Mouse (Mus musculus) heart, adult 9 months (tissue): ENCODE data around the gene Spr.
"Not testable (repeated sequence)": the region's sequence is repeated elsewhere in the genome, so short reads cannot be mapped to it uniquely, and the experiment has no call there.

Source experiments
- DNase-seq, 2 experiments: peaks; one replicate each; pipeline ENCODE4 v3.0.0; 2022; ENCODE audit warnings: low spot score in 2 of 2

Spr gene

DNA sequence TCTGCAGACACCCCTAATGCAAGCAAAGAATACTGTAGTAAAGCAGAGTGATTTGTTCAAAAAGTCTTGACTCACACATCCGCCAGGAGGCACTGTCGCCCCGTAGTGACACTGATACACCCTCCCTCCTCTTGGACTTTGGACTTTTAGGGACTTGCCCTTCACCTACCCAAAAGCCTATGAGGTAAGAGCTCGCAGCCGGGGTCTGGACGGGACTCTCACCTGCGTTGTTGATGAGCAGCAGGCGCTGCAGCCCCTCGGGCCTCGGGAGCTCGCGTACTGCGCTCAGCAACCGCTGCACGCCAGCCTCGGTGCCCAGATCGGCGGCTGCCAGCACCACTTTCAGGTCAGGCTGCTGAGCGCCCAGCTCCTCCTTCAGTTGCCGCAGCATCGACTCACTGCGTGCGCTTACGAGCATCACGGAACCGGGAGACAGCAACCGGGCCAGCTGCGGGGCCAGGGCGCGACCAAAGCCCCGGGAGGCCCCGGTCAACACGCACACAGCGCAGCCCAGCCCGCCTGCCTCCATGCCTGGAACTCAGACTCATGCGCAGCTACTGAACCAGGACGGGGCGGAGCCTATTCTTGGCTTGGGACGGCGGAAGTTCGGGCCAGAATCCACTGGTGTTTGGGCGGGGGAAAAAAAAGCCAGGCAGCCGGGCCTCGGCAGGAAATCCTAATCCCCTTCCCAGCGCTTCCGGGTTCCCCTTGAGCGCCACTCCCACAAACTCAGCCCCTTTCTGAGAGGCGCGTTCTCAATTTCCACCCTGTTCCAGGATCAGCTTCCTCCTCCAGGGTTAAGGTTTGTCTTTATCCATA lies at the start of gene Spr:
TSS of gene Spr (minus strand) at position 550 of the 819 bp plus-strand sequence.
- DNase-seq, result peak; percentile 96

DNA sequence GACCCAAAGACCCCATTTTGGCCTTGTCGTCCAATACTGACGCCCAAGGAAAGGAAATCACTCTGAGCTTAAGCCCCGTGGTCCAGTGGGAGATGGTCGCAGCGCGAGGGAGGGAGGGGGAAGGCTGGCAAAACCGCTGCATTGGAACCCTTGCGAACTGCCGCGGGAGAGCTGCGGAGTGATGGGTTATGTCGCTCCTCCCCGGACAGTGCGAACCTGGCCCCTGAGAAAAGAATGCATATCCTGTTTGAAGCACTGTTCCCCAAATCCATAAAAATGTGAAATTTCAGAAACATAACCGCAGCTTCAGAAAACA lies 49.1 kb upstream of the Spr start:
- no peak for DNase-seq

DNA sequence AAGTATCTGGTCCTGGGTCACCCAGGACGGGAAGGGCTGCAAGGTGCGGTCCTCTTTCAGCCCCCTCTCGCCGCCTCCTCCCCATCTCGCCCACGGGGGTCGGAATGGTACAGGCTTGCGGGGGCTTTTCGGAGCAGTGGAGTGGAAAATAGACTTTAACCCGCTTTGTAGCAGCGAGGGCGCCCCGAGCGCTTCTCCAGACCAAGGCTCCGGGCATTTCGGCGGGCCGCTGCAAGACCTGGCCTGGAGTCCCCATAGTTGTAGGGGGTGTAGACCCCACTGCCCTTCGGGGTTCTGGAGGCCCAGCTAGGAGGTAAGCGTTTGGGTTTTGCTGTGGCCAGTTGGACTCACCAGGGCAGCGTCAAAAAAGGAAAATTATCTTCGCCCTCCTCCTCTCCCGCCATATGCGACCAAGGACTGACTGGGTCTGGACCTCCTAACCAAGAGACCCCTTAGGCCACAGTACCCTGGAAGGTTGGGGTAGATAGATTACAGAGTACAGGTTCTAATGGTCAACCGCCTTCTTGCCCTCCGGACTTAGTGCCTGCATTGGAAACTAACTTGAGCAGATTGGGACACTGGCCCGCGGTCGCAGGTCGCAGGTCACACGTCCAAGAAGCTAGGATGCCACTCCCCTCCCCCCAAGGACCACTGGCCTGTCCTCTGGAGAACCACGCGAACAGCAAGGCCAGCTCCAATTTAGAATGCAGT lies 48.6 kb upstream of the Spr start:
- DNase-seq, result no peak

DNA sequence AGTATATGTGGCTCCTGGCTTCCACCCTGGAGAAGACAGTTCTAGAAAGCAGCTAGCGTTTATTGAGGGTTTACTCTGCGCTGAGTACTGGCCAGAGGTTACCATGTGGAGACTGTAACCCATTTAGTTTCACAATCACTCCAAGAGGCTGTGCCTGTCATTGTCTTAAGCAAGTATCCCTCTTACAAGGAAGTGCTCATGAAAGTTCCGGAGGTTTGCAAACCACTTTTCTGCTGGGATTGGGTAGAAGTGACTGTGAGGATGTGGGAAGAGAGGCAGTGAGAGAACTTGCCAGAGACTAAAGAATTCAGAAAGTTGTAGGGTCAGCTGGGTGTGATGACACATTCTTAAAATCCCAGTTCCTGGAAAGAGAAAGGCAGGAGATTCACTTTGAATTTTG lies 46.4 kb upstream of the Spr start:
- DNase-seq, result no peak

DNA sequence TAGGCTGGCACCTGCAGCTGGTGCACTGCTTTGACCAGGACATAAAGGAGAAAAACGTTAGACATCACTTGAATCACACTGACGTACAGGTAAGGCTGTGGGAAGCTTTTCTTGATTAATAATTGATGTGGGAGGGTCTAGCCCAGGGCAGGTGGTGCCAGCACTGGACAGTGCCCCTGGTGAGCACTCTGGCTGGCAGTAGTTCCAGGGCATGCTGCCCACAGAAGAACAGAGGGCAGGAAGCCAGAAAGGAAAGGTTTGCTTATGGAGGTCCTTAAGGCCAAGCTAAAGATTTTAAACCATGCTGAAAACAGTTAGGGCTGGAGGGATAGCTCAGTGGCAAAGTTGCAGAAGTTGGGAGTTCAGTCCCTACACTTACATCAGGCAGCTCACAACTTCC lies 42.5 kb upstream of the Spr start:
- DNase-seq, result no peak

DNA sequence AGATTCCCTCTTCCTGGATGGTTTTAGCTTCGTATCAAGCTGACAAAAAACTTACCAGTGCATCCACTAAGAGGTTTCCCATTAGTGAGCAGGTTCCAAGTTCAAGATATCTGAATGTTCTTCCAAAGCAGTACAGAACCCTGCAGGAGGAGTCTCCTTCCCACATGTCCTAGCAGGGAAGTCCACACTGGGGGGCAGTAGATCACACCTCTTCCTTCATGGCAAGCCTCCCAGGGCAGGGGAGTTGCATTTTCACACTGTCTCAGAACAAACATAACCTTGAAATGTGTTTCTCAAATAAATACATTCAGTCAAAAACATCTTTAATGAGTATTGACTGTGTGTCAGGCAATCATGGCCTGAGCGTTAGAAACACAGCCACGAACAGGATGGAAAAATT lies 42.0 kb upstream of the Spr start:
- no peak for DNase-seq

DNA sequence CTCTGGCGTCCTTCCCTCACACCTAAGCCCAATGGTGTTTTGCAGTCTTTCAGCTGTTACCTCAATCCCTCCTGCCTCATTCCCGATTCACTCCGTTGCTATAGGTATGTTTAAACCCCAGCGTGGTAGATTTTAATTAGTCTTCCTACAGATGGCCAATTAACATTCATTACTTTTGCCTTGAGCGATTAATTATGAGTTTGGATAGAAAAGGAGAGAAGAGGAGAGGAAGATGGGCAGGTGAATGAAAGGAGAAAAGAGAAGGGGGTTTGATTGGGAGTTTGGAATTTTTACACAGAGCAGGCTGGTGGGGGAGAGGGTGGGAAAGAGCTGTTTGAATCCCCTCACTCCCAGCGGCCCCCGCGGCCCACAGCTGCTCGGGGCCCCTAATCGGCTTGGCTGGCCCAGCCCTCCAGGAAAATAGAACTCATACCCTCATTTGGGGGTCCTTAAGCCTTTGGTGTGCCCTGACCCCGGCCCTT lies 27.9 kb upstream of the Spr start:
- no peak for DNase-seq

DNA sequence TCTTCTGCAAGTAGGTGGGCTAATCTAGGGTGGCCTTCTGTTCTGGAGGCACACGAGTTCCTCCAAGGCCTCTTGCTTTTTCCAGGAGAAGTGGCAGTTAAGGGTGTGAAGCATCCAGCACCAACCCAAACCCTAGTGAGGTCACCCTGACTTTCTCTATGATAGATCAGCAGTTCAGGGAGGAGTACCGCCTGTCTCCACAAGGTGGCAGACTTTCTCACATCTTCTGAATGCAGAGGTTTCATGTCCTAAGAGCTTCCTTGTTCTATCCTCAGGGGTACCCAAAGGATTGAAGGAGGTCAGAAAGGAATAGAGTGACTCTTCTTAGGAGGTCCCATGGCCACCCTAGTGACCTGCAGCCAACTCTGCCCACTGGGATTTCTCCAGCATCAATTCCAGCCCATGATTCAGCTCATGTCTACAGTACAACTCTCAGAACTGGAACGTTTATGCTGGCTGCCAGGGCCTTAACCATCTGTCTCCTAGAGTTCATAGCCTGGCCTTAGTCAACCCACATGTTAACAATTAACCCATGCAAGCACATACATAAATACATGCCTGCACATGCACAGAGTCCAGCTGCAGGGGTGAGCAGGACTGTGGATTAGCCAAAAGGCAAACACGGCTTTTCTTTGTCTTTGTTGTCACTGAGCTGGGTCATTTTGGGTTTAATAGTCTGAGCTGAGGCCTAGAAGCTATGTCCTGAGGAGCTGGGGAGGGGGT lies 22.8 kb upstream of the Spr start:
- DNase-seq, result peak; percentile 17 to 61

DNA sequence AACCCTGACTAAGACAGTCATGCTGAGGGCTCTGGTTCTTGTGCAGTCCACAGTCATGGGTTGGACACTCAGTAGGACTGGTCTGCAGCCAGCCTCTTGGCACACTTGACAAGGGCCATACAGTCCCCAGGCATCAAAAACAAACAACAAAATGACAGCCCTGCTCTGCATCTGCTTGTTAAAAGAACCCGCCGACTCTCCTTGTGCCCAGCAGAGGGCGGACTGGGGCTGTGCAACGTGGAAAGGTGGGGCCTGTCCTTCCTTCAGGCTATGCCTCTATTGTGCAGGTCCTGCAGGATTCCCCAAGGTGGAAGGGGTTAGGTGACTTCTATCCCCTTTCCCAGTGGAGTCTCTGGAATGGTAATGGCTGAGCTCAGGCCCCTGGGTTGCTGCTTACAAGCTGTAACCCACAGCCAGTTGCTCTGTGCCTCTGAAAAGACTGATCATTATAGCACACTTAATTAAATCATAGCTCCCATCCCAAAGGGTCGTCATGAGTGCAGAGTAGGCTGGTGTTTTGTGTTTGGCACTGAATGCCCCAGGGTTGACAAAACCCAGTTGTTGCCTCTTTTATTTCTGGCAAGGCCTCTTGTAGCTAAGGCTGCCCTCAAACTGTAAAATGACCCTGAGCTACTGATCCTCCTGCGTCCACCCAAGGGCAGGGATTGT lies 21.7 kb upstream of the Spr start:
- DNase-seq, result peak in 1 of 2 experiments; percentile 25

DNA sequence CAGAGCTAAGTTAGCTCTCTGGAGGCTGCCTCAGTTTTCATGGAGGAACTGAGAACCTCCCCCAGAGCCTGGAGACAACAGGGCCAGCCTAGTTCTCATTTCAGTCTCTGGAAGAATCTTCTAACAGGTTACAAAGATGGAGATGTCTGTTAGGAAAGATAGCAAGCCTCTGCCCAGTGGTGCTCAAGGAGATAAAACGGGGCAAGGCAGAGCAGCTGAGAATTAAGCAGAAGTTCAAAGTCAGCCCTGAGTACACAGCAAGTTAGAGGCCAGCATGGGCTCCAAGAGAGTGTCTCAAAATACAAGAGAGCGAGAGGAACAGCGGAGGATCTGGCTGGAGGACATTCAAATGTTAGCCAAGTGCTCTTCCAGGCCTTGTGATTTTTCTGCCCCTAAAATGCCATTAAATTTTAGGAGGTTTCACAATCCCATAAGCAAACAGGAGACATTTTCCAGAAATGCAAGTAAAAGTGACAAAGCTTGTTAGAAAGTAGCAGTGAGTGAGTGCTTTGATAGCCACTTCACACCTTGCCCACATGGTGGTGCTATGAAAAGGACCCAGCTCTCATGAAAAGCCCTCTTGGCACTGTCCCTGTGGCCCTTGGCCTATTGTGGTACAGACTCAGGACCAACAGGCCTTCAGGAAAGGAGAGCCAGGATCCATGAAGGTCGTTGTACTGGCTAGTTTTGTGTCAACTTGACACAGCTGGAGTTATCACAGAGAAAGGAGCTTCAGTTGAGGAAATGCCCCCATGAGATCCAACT lies 20.7 kb upstream of the Spr start:
- DNase-seq, result not testable (repeated sequence)

DNA sequence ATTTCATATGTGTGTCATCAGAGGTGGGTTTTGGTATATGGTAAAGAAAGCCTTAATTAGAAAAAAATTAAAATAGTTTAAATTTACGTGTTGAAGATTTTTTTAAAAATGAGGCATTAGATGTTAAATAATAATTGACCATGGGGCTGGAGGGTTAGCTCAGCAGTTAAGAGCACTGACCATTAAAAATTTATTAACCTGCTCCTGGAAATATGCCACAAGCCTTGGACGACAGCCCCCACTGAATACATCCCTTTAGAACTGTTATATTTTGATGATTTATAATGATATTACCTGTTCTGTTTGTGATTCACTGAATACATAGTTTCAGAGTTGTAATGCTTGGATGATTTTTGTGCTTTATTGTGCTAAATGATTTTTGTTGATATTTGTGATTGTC lies 19.0 kb upstream of the Spr start:
- not testable (repeated sequence) for DNase-seq

DNA sequence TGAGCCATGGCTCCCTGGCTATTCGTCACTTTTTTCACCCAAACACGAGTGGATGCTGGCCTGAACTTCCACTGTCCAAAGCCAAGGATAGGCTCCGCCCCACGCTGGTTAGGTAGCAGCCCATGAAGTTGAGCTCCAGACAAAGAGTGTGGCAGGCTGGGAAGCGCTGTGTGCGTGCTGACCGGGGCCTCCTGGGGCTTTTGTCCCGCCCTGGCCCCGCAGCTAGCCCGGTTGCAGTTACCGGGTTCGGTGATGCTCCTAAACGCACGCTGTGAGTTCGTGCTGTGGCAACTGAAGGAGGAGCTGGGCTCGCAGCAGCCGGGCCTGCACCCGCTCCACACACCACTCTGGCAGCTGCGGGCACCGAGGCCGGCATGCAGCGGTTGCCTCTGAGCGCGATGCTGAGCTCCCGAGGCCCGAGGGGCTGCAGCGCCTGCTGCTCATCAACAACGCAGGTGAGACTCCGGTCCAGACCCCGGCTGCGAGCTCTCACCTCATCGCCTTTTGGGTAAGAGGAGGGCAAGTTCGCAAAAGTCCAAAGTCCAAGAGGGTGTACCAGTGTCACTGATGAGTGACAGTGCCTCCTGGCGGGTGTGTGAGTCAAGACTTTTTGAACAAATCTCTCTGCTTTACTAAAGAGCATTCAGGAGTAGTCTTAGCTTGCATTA lies 17.4 kb upstream of the Spr start:
- DNase-seq, result peak; percentile 41 to 50

DNA sequence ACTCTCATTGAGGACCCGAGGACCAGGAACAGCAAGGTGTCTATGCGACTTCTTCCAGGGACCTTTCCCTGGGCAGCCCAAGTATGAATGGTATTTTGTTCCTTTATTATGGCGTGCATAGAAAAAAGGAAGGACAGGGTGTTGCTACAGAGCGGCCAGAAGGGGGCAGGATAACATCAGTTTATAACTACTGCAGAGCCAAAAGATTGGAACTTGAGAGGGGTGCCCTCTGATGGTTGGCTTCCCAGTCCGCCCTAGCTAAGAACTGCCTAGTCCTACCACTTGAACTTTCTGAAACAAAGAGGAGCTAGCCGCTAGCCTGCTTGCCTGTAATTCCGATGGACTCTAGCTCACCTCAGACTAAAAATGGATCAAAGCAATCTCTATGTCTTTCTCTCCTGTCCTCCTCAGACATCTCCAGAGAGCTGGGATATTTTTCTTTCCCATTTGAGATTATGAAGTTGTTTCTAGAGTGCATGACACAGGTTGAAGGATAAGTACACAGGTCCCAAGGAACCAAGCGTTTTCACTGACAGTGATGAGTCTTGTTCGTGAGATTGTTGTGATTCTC lies 16.5 kb upstream of the Spr start:
- DNase-seq, result peak; percentile 63 to 71

DNA sequence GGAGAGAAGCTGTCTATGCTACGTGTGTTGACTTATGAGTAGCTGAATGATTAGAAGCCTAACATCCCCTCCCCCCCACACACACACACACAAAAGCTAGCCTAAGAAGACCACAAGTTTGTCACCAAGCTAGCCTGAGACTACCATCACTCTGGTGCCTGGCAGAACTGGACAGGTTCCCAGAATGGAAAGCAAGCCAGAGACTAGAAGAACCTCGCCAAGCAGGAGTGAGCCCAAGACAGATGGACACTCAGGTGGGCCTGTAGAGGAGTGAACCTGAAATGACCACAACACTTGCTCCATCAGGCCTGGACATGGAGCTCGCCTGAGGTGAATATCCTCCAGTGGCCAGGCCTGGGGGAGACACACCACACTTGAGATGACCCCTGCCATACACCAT lies 12.8 kb upstream of the Spr start:
- no peak for DNase-seq

DNA sequence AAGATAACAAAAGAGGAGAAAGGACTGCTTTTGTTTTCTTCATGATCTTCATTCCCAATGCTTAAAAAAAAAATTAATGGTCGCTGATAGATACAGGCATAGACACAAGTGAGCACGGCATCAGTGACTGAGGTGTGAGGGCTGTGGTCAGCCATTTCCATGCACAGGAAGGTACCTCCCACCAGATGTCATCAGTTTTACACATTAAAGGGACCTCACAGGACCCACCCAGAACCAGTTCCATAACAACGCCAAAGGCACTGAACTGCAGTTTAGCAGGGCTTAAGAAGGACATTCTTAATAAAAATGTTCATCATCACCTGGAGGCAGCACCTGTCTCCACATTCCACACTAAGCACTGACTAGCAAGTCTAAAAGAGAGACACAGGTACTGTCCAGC lies 10.1 kb upstream of the Spr start:
- no peak for DNase-seq

DNA sequence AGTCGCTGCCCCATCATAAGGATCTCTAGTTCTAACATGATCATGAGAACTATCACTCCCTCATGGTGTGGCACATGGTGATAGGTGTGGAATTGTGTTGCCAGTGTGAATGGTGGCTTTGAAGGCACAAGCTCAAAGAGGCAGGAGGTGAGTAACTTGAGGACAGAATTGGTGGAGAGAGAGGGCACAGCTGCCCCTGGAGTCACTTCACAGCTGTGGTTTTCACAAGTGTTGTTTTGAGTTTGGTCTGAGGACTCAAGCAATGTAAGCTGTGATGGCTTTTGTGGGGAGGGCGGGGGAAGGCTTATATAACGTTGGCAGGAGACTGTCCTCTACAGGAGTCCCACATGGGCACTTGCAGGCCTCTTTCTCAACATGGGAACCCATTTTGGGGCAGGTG lies 6.9 kb upstream of the Spr start:
- no peak for DNase-seq

DNA sequence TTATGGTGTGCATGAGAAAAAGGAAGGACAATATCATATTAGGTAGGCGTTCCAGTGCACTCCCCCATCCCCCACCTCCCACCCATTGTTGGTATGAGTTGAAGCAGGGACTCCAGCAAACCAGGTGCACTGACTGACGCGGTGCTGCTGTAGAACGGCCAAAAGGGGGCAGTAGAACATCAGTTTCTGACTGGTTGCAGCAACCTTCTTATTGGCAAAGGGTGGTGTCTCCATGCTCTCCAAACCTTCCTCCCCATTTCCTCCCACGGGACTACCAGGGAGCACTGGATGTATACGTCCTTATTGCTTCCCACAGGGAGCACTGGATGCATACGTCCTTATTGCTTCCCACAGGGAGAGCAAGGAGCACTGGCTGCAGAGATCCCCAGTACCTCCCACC lies 3.4 kb upstream of the Spr start:
- DNase-seq, result peak; percentile 42 to 46

DNA sequence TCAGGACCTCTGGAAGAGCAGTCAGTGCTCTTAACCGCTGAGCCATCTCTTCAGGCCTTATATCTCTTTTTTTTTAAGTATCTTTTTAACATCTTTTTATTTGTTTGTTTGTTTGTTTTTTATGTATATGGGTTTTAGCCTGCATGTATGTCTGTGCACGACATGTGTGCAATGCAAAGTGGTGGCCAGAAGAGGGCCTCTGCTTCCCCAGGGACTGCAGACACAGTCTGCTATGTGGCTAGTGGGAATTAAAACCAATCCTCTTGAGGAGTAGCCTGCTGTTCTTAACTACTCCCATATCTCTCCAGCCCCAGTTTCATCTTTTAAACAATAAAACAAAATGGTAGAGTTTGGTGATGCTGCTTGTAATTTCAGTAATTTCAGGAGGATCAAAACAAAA lies 2.0 kb upstream of the Spr start:
- no peak for DNase-seq

DNA sequence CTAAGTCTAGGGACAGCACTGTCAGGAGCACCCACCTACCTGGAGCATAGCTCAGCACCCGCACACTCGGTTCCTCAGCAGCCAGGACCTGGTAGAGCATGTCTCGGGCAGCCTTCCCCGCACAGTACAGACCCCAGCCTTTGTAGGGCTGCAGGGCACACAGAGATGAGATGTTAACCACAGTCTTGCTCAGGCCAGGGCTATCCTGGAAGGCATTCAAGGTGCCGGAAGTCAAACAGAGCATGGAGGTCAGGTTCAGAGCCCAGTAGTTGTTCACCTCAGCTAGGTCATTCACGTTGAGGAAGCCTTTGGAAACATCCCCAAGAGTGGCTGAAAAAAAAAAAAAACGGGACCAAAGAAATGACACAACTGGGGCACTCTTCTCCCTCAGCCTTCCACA lies 782 bp downstream of the Spr start:
- not testable (repeated sequence) for DNase-seq

DNA sequence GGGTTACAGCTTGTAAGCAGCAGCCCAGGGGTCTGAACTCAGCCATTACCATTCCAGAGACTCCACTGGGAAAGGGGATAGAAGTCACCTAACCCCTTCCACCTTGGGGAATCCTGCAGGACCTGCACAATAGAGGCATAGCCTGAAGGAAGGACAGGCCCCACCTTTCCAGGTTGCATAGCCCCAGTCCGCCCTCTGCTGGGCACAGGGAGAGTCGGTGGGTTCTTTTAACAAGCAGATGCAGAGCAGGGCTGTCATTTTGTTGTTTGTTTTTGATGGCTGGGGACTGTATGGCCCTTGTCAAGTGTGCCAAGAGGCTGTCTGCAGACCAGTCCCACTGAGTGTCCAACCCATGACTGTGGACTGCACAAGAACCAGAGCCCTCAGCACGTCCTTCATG lies 4.8 kb downstream of the Spr start:
- DNase-seq, result not testable (repeated sequence)
